Mouse (Mus musculus) limb, embryonic 15.5 days (tissue): ENCODE results near the gene Ccdc85b. TPM values are rescaled to one million over a fixed set of nuclear protein-coding genes. Genes with fewer than 3 reads are reported as not detected.
A peak's percentile ranks its signal among the peaks of the same experiment; 100 is the strongest.

Experiments used
- ATAC-seq: fragments of 200-750 bp; cut with Nextera tagmentation; 2 replicates; pipeline ENCODE4 v1.8.0; 2017; ENCODE audit warnings: low read depth, moderate TSS enrichment; ENCODE audit not compliant: insufficient number of reproducible peaks, low FRiP score, low TSS enrichment
- H3K27ac ChIP-seq: fragments of 300-500 bp; sonication (generic); 2 replicates; pipeline ENCODE4 v1.5.1; 2015; ENCODE audit warnings: moderate library complexity, mild to moderate bottlenecking, inconsistent platforms
- H3K27me3 ChIP-seq: fragments of 300-500 bp; sonication (generic); 2 replicates; pipeline ENCODE4 v1.6.1; 2015; ENCODE audit warnings: inconsistent platforms
- H3K36me3 ChIP-seq: fragments of 300-500 bp; sonication (generic); 2 replicates; pipeline ENCODE4 v1.6.1; 2015; ENCODE audit warnings: inconsistent platforms
- H3K4me1 ChIP-seq: fragments of 300-500 bp; sonication (generic); 2 replicates; pipeline ENCODE4 v1.6.1; 2015; ENCODE audit warnings: inconsistent platforms
- H3K4me2 ChIP-seq: fragments of 300-500 bp; sonication (generic); 2 replicates; pipeline ENCODE4 v1.6.1; 2015; ENCODE audit warnings: mild to moderate bottlenecking, inconsistent platforms
- H3K4me3 ChIP-seq: fragments of 300-500 bp; sonication (generic); 2 replicates; pipeline ENCODE4 v1.5.1; 2015; ENCODE audit warnings: mild to moderate bottlenecking, inconsistent platforms
- H3K9ac ChIP-seq: fragments of 300-500 bp; sonication (generic); 2 replicates; pipeline ENCODE4 v1.6.1; 2015; ENCODE audit warnings: inconsistent platforms
- H3K9me3 ChIP-seq: fragments of 300-500 bp; sonication (generic); 2 replicates; pipeline ENCODE4 v1.6.1; 2016; ENCODE audit warnings: inconsistent platforms
- WGBS: fragments of 180-500 bp; shearing (Covaris S2); methylation state at CpG from one replicate; pipeline ENCODE4 v1.1.7; 2015; 5-methylcytosine and 5-hydroxymethylcytosine counted together
- polyA plus RNA-seq: library from polyadenylated mRNA; unstranded; fragments of >200 nt; fragmentation: Nextera tagmentation; extraction: Ambion mirVana; gene quantifications from 2 replicates; pipeline ENCODE4 v1.2.1, GENCODE M21; 2015

Ccdc85b gene
- polyA plus RNA-seq, 1 experiment from 2014 or later = 6.9 TPM

- H3K9me3 ChIP-seq = no peaks in the 10 kb centered on the region
- H3K27ac ChIP-seq = no peak overlapping the region
- H3K4me3 ChIP-seq = peak overlapping the region; percentile 81
- H3K36me3 ChIP-seq = peaks cover 31% of the 10 kb centered on the region
- H3K4me1 ChIP-seq = peaks cover 43% of the 10 kb centered on the region
- 0 out of 2 replicates have a peak overlapping the region, but pooled peaks have one; percentile 14 for H3K9ac ChIP-seq
- no peak for ATAC-seq
- H3K27me3 ChIP-seq = no peaks in the 10 kb centered on the region
- peak overlapping the region; percentile 64; the same call in 1 of the 2 replicates for H3K4me2 ChIP-seq
- 91% methylated on average over 13 of the region's 13 CpGs for WGBS
These were observed 30.9 kb downstream of the Ccdc85b start for GRCm38 (mm10) chr19:5426640-5427290.

- Histone ChIP-seq H3K36me3 (peaks cover 34% of the 10 kb centered on the region), H3K9me3 (no peaks in the 10 kb centered on the region), H3K9ac (peak overlapping the region; percentile 89), H3K4me3 (peak overlapping the region; percentile 81), H3K27me3 (no peaks in the 10 kb centered on the region), H3K4me1 (peaks cover 44% of the 10 kb centered on the region), H3K27ac (peak overlapping the region; percentile 88), H3K4me2 (peak overlapping the region; percentile 64)
- no peak for ATAC-seq
- 83% methylated on average over 18 of the region's 18 CpGs for WGBS
These were observed 31.7 kb downstream of the Ccdc85b start for GRCm38 (mm10) chr19:5425906-5426565.

- peak; percentile 90 for ATAC-seq
- H3K9me3 ChIP-seq = no peaks in the 10 kb centered on the region
- H3K36me3 ChIP-seq = peaks cover 44% of the 10 kb centered on the region
- H3K4me3 ChIP-seq = peak within 1 kb of the TSS; percentile 81
- H3K9ac ChIP-seq = peak within 1 kb of the TSS; percentile 89
- H3K4me2 ChIP-seq = peak within 1 kb of the TSS; percentile 83
- WGBS = 1% methylated on average over 75 of the region's 87 CpGs
- H3K27ac ChIP-seq = peak within 1 kb of the TSS; percentile 95
- peaks cover 44% of the 10 kb centered on the region for H3K4me1 ChIP-seq
- no peaks in the 10 kb centered on the region for H3K27me3 ChIP-seq
These were observed 32.6 kb downstream of the Ccdc85b start, which contains the start of the genes Drap1 and AI837181 for GRCm38 (mm10) chr19:5424782-5425741. Gene Drap1, minus strand, starts transcription at chr19:5424979. Gene AI837181, plus strand, starts transcription at chr19:5425144.

- H3K27me3 ChIP-seq = no peaks in the 10 kb centered on the region
- H3K4me1 ChIP-seq = peaks cover 40% of the 10 kb centered on the region
- H3K4me2 ChIP-seq = peak overlapping the region; percentile 83
- H3K9me3 ChIP-seq = no peaks in the 10 kb centered on the region
- 1% methylated on average over 42 of the region's 48 CpGs for WGBS
- peak; percentile 68 for ATAC-seq
- H3K36me3 ChIP-seq = peaks cover 47% of the 10 kb centered on the region
- peak overlapping the region; percentile 81 for H3K4me3 ChIP-seq
- peak overlapping the region; percentile 95 for H3K27ac ChIP-seq
- H3K9ac ChIP-seq = peak overlapping the region; percentile 80
These were observed 33.5 kb downstream of the Ccdc85b start for GRCm38 (mm10) chr19:5424092-5424781.

- H3K4me3 ChIP-seq = peak overlapping the region; percentile 81
- H3K9me3 ChIP-seq = no peaks in the 10 kb centered on the region
- H3K9ac ChIP-seq = peak overlapping the region; percentile 80
- H3K4me1 ChIP-seq = peaks cover 40% of the 10 kb centered on the region
- WGBS = 65% methylated on average over 12 of the region's 12 CpGs
- H3K27me3 ChIP-seq = no peaks in the 10 kb centered on the region
- peak overlapping the region; percentile 83 for H3K4me2 ChIP-seq
- no peak for ATAC-seq
- peak overlapping the region; percentile 95 for H3K27ac ChIP-seq
- H3K36me3 ChIP-seq = peaks cover 44% of the 10 kb centered on the region
These were observed 34.1 kb downstream of the Ccdc85b start for GRCm38 (mm10) chr19:5423561-5423960.

- no peak overlapping the region for H3K27ac ChIP-seq
- WGBS = 83% methylated on average over 9 of the region's 9 CpGs
- no peaks in the 10 kb centered on the region for H3K27me3 ChIP-seq
- H3K4me1 ChIP-seq = peaks cover 40% of the 10 kb centered on the region
- H3K36me3 ChIP-seq = peaks cover 44% of the 10 kb centered on the region
- H3K9me3 ChIP-seq = no peaks in the 10 kb centered on the region
- no peak overlapping the region for H3K9ac ChIP-seq
- peak overlapping the region; percentile 81; the same call in 1 of the 2 replicates for H3K4me3 ChIP-seq
- ATAC-seq = no peak
- peak overlapping the region; percentile 83; the same call in 1 of the 2 replicates for H3K4me2 ChIP-seq
These were observed 34.7 kb downstream of the Ccdc85b start for GRCm38 (mm10) chr19:5422895-5423443.

- H3K27me3 ChIP-seq = no peaks in the 10 kb centered on the region
- no peak overlapping the region for H3K9ac ChIP-seq
- ATAC-seq = no peak
- H3K4me1 ChIP-seq = peaks cover 39% of the 10 kb centered on the region
- no peak overlapping the region for H3K4me3 ChIP-seq
- WGBS = 87% methylated on average over 10 of the region's 10 CpGs
- no peak overlapping the region for H3K27ac ChIP-seq
- H3K9me3 ChIP-seq = no peaks in the 10 kb centered on the region
- peaks cover 48% of the 10 kb centered on the region for H3K36me3 ChIP-seq
- no peak overlapping the region for H3K4me2 ChIP-seq
These were observed 35.4 kb downstream of the Ccdc85b start for GRCm38 (mm10) chr19:5422267-5422666.

- 88% methylated on average over 5 of the region's 5 CpGs for WGBS
- Histone ChIP-seq H3K9me3 (no peaks in the 10 kb centered on the region), H3K27ac (no peak overlapping the region), H3K36me3 (peaks cover 44% of the 10 kb centered on the region), H3K9ac (no peak overlapping the region), H3K4me1 (peaks cover 35% of the 10 kb centered on the region), H3K4me2 (no peak overlapping the region), H3K4me3 (no peak overlapping the region), H3K27me3 (no peaks in the 10 kb centered on the region)
- no peak for ATAC-seq
These were observed 35.9 kb downstream of the Ccdc85b start for GRCm38 (mm10) chr19:5421784-5422183.

- WGBS = 90% methylated on average over 6 of the region's 6 CpGs
These were observed 37.1 kb downstream of the Ccdc85b start for GRCm38 (mm10) chr19:5420579-5420978.

GRCm38 (mm10) chr19:5419630-5420029, 38.1 kb downstream of the Ccdc85b start:
- Histone ChIP-seq H3K36me3 (peaks cover 36% of the 10 kb centered on the region), H3K4me2 (no peak overlapping the region), H3K4me1 (peaks cover 23% of the 10 kb centered on the region), H3K27ac (no peak overlapping the region), H3K9me3 (no peaks in the 10 kb centered on the region), H3K4me3 (no peak overlapping the region), H3K27me3 (no peaks in the 10 kb centered on the region), H3K9ac (no peak overlapping the region)
- ATAC-seq = no peak
- WGBS = 88% methylated on average over 9 of the region's 9 CpGs

More at GRCm38 (mm10) chr19:5420579-5420978, 37.1 kb downstream of the Ccdc85b start:
- peaks cover 23% of the 10 kb centered on the region for H3K4me1 ChIP-seq
- no peaks in the 10 kb centered on the region for H3K27me3 ChIP-seq
- ATAC-seq = no peak
- H3K4me2 ChIP-seq = no peak overlapping the region
- no peak overlapping the region for H3K4me3 ChIP-seq
- no peaks in the 10 kb centered on the region for H3K9me3 ChIP-seq
- H3K27ac ChIP-seq = no peak overlapping the region
- H3K36me3 ChIP-seq = peaks cover 36% of the 10 kb centered on the region
- no peak overlapping the region for H3K9ac ChIP-seq
